Mouse (Mus musculus): ENCODE measurements at regions not wholly inside any gene's neighbourhood (a gene's known extent, or its start where the extent isn't known, plus 50 kb on each side); places are given as distances from the start of the nearest gene placed in this dataset.

GRCm38 (mm10) chr15:97587571-97588205, 117.9 kb downstream of the Rpap3 start:
- Histone ChIP-seq H3K4me3 (ENCODE audit: insufficient read depth, low read depth, low read length) (no peak overlapping the region), H3K27ac (ENCODE audit: insufficient read depth, low read depth, low read length) (no peak overlapping the region), H3K4me1 (ENCODE audit: control insufficient read depth, insufficient read depth, low read length) (no peaks in the 10 kb centered on the region)
- WGBS, result 45% methylated on average over 5 of the region's 5 CpGs
- TF ChIP-seq POLR2A (IDR thresholded peaks at IDR 0.05; ENCODE audit: insufficient read depth, low read depth, low read length) (no peak), CTCF (IDR thresholded peaks at IDR 0.05; ENCODE audit: insufficient read depth, low read depth, low read length) (no peak)

- 24% methylated on average over 13 of the region's 13 CpGs for WGBS
Observed at GRCm38 (mm10) chr15:97581724-97582154, 123.9 kb downstream of the Rpap3 start.

GRCm38 (mm10) chr15:97580726-97581125, 124.9 kb downstream of the Rpap3 start:
- no peak for TF ChIP-seq POLR2A (IDR thresholded peaks at IDR 0.05; ENCODE audit: insufficient read depth, low read depth, low read length)
- no peak for TF ChIP-seq CTCF (IDR thresholded peaks at IDR 0.05; ENCODE audit: insufficient read depth, low read depth, low read length)
- H3K4me3 ChIP-seq (ENCODE audit: insufficient read depth, low read depth, low read length), result no peak overlapping the region
- peaks cover 5% of the 10 kb centered on the region; the same call in 1 of the 2 replicates for H3K4me1 ChIP-seq (ENCODE audit: control insufficient read depth, insufficient read depth, low read length)
- 76% methylated on average over 6 of the region's 6 CpGs for WGBS
- H3K27ac ChIP-seq (ENCODE audit: insufficient read depth, low read depth, low read length), result no peak overlapping the region

More at GRCm38 (mm10) chr15:97581724-97582154, 123.9 kb downstream of the Rpap3 start:
- no peak for TF ChIP-seq POLR2A (IDR thresholded peaks at IDR 0.05; ENCODE audit: insufficient read depth, low read depth, low read length)
- peak; percentile 67; the same call in 1 of the 2 replicates for TF ChIP-seq CTCF (IDR thresholded peaks at IDR 0.05; ENCODE audit: insufficient read depth, low read depth, low read length)
- Histone ChIP-seq H3K4me1 (ENCODE audit: control insufficient read depth, insufficient read depth, low read length) (peaks cover 5% of the 10 kb centered on the region; the same call in 1 of the 2 replicates), H3K27ac (ENCODE audit: insufficient read depth, low read depth, low read length) (no peak overlapping the region), H3K4me3 (ENCODE audit: insufficient read depth, low read depth, low read length) (no peak overlapping the region)

GRCm38 (mm10) chr15:97578046-97578445, 127.6 kb downstream of the Rpap3 start:
- H3K27ac ChIP-seq (ENCODE audit: insufficient read depth, low read depth, low read length), result no peak overlapping the region
- no peak overlapping the region for H3K4me3 ChIP-seq (ENCODE audit: insufficient read depth, low read depth, low read length)
- H3K4me1 ChIP-seq (ENCODE audit: control insufficient read depth, insufficient read depth, low read length), result peaks cover 5% of the 10 kb centered on the region; the same call in 1 of the 2 replicates
- TF ChIP-seq POLR2A (IDR thresholded peaks at IDR 0.05; ENCODE audit: insufficient read depth, low read depth, low read length) (no peak), CTCF (IDR thresholded peaks at IDR 0.05; ENCODE audit: insufficient read depth, low read depth, low read length) (no peak)
- WGBS, result 98% methylated on average over 3 of the region's 3 CpGs

- H3K27ac ChIP-seq (ENCODE audit: insufficient read depth, low read depth, low read length), result no peak overlapping the region
- WGBS, result 88% methylated on average over 8 of the region's 8 CpGs
- H3K4me1 ChIP-seq (ENCODE audit: control insufficient read depth, insufficient read depth, low read length), result peaks cover 8% of the 10 kb centered on the region; the same call in 1 of the 2 replicates
- TF ChIP-seq CTCF (IDR thresholded peaks at IDR 0.05; ENCODE audit: insufficient read depth, low read depth, low read length), result no peak
- H3K4me3 ChIP-seq (ENCODE audit: insufficient read depth, low read depth, low read length), result no peak overlapping the region
Observed at GRCm38 (mm10) chr15:97577196-97577595, 128.4 kb downstream of the Rpap3 start.

GRCm38 (mm10) chr15:97572639-97573038, 133.0 kb downstream of the Rpap3 start:
- Histone ChIP-seq H3K4me1 (ENCODE audit: control insufficient read depth, insufficient read depth, low read length) (0 out of 2 replicates have a peak, but pooled peaks cover 3% of the 10 kb centered on the region), H3K4me3 (ENCODE audit: insufficient read depth, low read depth, low read length) (no peak overlapping the region), H3K27ac (ENCODE audit: insufficient read depth, low read depth, low read length) (no peak overlapping the region)
- no peak for TF ChIP-seq CTCF (IDR thresholded peaks at IDR 0.05; ENCODE audit: insufficient read depth, low read depth, low read length)
- TF ChIP-seq POLR2A (IDR thresholded peaks at IDR 0.05; ENCODE audit: insufficient read depth, low read depth, low read length), result no peak
- WGBS, result 91% methylated on average over 8 of the region's 8 CpGs

- H3K4me3 ChIP-seq (ENCODE audit: insufficient read depth, low read depth, low read length), result no peak overlapping the region
- no peak overlapping the region for H3K27ac ChIP-seq (ENCODE audit: insufficient read depth, low read depth, low read length)
- TF ChIP-seq CTCF (IDR thresholded peaks at IDR 0.05; ENCODE audit: insufficient read depth, low read depth, low read length) (no peak), POLR2A (IDR thresholded peaks at IDR 0.05; ENCODE audit: insufficient read depth, low read depth, low read length) (no peak)
- 0 out of 2 replicates have a peak, but pooled peaks cover 3% of the 10 kb centered on the region for H3K4me1 ChIP-seq (ENCODE audit: control insufficient read depth, insufficient read depth, low read length)
Observed at GRCm38 (mm10) chr15:97571885-97572284, 133.7 kb downstream of the Rpap3 start.

GRCm38 (mm10) chr15:97560096-97560495, 145.5 kb downstream of the Rpap3 start:
- 91% methylated on average over 3 of the region's 3 CpGs for WGBS
- Histone ChIP-seq H3K4me3 (ENCODE audit: insufficient read depth, low read depth, low read length) (no peak overlapping the region), H3K4me1 (ENCODE audit: control insufficient read depth, insufficient read depth, low read length) (peaks cover 3% of the 10 kb centered on the region), H3K27ac (ENCODE audit: insufficient read depth, low read depth, low read length) (no peak overlapping the region)
- TF ChIP-seq CTCF (IDR thresholded peaks at IDR 0.05; ENCODE audit: insufficient read depth, low read depth, low read length), result no peak
- no peak for TF ChIP-seq POLR2A (IDR thresholded peaks at IDR 0.05; ENCODE audit: insufficient read depth, low read depth, low read length)

GRCm38 (mm10) chr15:97558725-97559124, 146.9 kb downstream of the Rpap3 start:
- TF ChIP-seq POLR2A (IDR thresholded peaks at IDR 0.05; ENCODE audit: insufficient read depth, low read depth, low read length), result no peak
- no peak for TF ChIP-seq CTCF (IDR thresholded peaks at IDR 0.05; ENCODE audit: insufficient read depth, low read depth, low read length)
- Histone ChIP-seq H3K27ac (ENCODE audit: insufficient read depth, low read depth, low read length) (no peak overlapping the region), H3K4me1 (ENCODE audit: control insufficient read depth, insufficient read depth, low read length) (peaks cover 3% of the 10 kb centered on the region), H3K4me3 (ENCODE audit: insufficient read depth, low read depth, low read length) (no peak overlapping the region)
- WGBS, result 76% methylated on average over 7 of the region's 7 CpGs
